In genomic region chr5:64958991-64959842, GRCm38 (mm10) we compare ENCODE assay signal across 9 mouse cellular contexts. TPM values are rescaled to one million over a fixed set of nuclear protein-coding genes. Genes with fewer than 3 reads are reported as not detected.
A peak's percentile ranks its signal among the peaks of the same experiment; 100 is the strongest.
DNase-seq lines count a peak whose midpoint lies in the region; ATAC-seq and TF ChIP-seq lines count a peak whose summit lies in the region.
"Had no signal": no experiment of that assay in that cellular context is flagged by ENCODE, and none has a peak within 500 bp of the region (broad histone marks: within the 10 kb centered on the region; RNA-seq: fewer than 3 reads in every experiment).

No protein-coding gene starts in this region.

- peak overlapping the region; percentile 57 for H3K4me3 ChIP-seq in erythroblast, embryonic 14.5 days (replicated peaks)
- no peak overlapping the region for H3K4me3 ChIP-seq in kidney, embryonic 15.5 days (replicated peaks)
- no peak overlapping the region for H3K4me3 ChIP-seq in intestine, postnatal 0 days (ENCODE audit: low read depth, low read length)
- H3K4me3 ChIP-seq in intestine, embryonic 15.5 days (replicated peaks), result no peak overlapping the region
- H3K4me3 ChIP-seq: liver, embryonic 13.5 days had no signal

- H3K27me3 ChIP-seq in erythroblast, embryonic 14.5 days (ENCODE audit: control insufficient read depth), result peaks cover 5% of the 10 kb centered on the region
- H3K27me3 ChIP-seq in kidney, embryonic 15.5 days, result no peaks in the 10 kb centered on the region
- no peaks in the 10 kb centered on the region for H3K27me3 ChIP-seq in intestine, postnatal 0 days (replicated peaks; ENCODE audit: control insufficient read depth, insufficient read depth, low read length)
- H3K27me3 ChIP-seq in intestine, embryonic 15.5 days (replicated peaks), result no peaks in the 10 kb centered on the region
- H3K27me3 ChIP-seq: liver, embryonic 13.5 days had no signal

- peak overlapping the region; percentile 36 for H3K4me2 ChIP-seq in kidney, embryonic 15.5 days
- no peak overlapping the region for H3K4me2 ChIP-seq in intestine, postnatal 0 days (replicated peaks; ENCODE audit: low read depth)
- no peak overlapping the region for H3K4me2 ChIP-seq in intestine, embryonic 15.5 days (replicated peaks)
- H3K4me2 ChIP-seq: liver, embryonic 13.5 days had no signal

- no peak overlapping the region for H3K9ac ChIP-seq in kidney, embryonic 15.5 days
- H3K9ac ChIP-seq in intestine, postnatal 0 days (ENCODE audit: low read depth, low read length), result no peak overlapping the region
- H3K9ac ChIP-seq in intestine, embryonic 15.5 days, result no peak overlapping the region
- H3K9ac ChIP-seq: liver, embryonic 13.5 days had no signal

- TF ChIP-seq CTCF in intestine, postnatal 0 days (IDR thresholded peaks at IDR 0.05; ENCODE audit: low read depth), result no peak

- H3K27ac ChIP-seq in kidney, embryonic 15.5 days, result peak overlapping the region; percentile 48; the same call in 1 of the 2 replicates
- no peak overlapping the region for H3K27ac ChIP-seq in intestine, postnatal 0 days (ENCODE audit: low read depth, low read length)
- no peak overlapping the region for H3K27ac ChIP-seq in intestine, embryonic 15.5 days
- H3K27ac ChIP-seq: liver, embryonic 13.5 days had no signal

- no peaks in the 10 kb centered on the region for H3K36me3 ChIP-seq in erythroblast, embryonic 14.5 days (ENCODE audit: control insufficient read depth)
- H3K36me3 ChIP-seq in kidney, embryonic 15.5 days, result no peaks in the 10 kb centered on the region
- no peaks in the 10 kb centered on the region for H3K36me3 ChIP-seq in intestine, postnatal 0 days (ENCODE audit: control insufficient read depth, insufficient read depth)
- no peaks in the 10 kb centered on the region for H3K36me3 ChIP-seq in intestine, embryonic 15.5 days
- H3K36me3 ChIP-seq: liver, embryonic 13.5 days had no signal

- ATAC-seq in erythroblast, adult 5-6 weeks (replicated peaks; ENCODE audit: low FRiP score, poor library complexity, severe bottlenecking), result no peak
- ATAC-seq in kidney, embryonic 15.5 days (replicated peaks; ENCODE audit: low FRiP score), result no peak
- ATAC-seq in megakaryocyte-erythroid progenitor cell, adult 5-6 weeks (replicated peaks; ENCODE audit: low FRiP score, low TSS enrichment, poor library complexity, severe bottlenecking), result 0 out of 2 replicates have a peak, but pooled peaks have one; percentile 28
- ATAC-seq in intestine, postnatal 0 days, result no peak
- no peak for ATAC-seq in intestine, embryonic 15.5 days

- WGBS in kidney, embryonic 15.5 days, result 76% methylated on average over 22 of the region's 22 CpGs
- WGBS in intestine, postnatal 0 days, result 73% methylated on average over 22 of the region's 22 CpGs
- WGBS in intestine, embryonic 15.5 days, result 77% methylated on average over 22 of the region's 22 CpGs

- intact Hi-C loops in gastrocnemius, postnatal 36 days (cut with DNase I), result no loop called here

- H3K4me1 ChIP-seq in erythroblast, embryonic 14.5 days (ENCODE audit: control insufficient read depth), result peaks cover 2% of the 10 kb centered on the region; the same call in 1 of the 2 replicates
- no peaks in the 10 kb centered on the region for H3K4me1 ChIP-seq in kidney, embryonic 15.5 days
- H3K4me1 ChIP-seq in intestine, postnatal 0 days (replicated peaks; ENCODE audit: control insufficient read depth, insufficient read depth, low read length), result no peaks in the 10 kb centered on the region
- no peaks in the 10 kb centered on the region for H3K4me1 ChIP-seq in intestine, embryonic 15.5 days (replicated peaks)
- H3K4me1 ChIP-seq: liver, embryonic 13.5 days had no signal

- DNase-seq in CD8-positive naive resting alpha-beta T cell, adult 2 months (ENCODE audit: low read depth in 2 of 2, low spot score in 2 of 2), result peak; percentile 31 to 57
- no peak for DNase-seq in gastrocnemius, postnatal 36 days
- DNase-seq: liver, embryonic 13.5 days had no signal

- H3K9me3 ChIP-seq in erythroblast, embryonic 14.5 days (ENCODE audit: control insufficient read depth, low read length), result no peaks in the 10 kb centered on the region
- H3K9me3 ChIP-seq in kidney, embryonic 15.5 days (replicated peaks), result no peaks in the 10 kb centered on the region
- H3K9me3 ChIP-seq in intestine, postnatal 0 days (ENCODE audit: control insufficient read depth), result no peaks in the 10 kb centered on the region
- H3K9me3 ChIP-seq in intestine, embryonic 15.5 days, result no peaks in the 10 kb centered on the region
- H3K9me3 ChIP-seq: liver, embryonic 13.5 days had no signal

RNA-seq across cellular contexts. Expression of gene Tlr6, which starts 0.7 kb away (rescaled TPM):
- polyA plus RNA-seq in erythroblast, embryonic 14.5 days (2012), result not detected in 2 replicates
- total RNA-seq in erythroblast, adult 5-6 weeks (2015; ENCODE audit: low replicate concordance), result 1.9 and 2.1 TPM in 2 replicates
- total RNA-seq in erythroblast, adult 5-6 weeks (2017; ENCODE audit: low replicate concordance), result 1.1 TPM in 2 replicates
- 0.60 and 0.93 TPM in 2 replicates for polyA plus RNA-seq in kidney, embryonic 15.5 days (2015; fragmentation: Nextera tagmentation; extraction: Ambion mirVana)
- 0.48 and 0.57 TPM in 2 replicates for total RNA-seq in megakaryocyte-erythroid progenitor cell, adult 5-6 weeks (2014; fragmentation: Nextera tagmentation)
- total RNA-seq in megakaryocyte-erythroid progenitor cell, adult 5-6 weeks (2017), result 0.52 and 1.2 TPM in 2 replicates
- 0.27 and 0.43 TPM in 2 replicates for polyA plus RNA-seq in intestine, postnatal 0 days (2015; fragmentation: Nextera tagmentation; extraction: Ambion mirVana)
- 0.42 and 0.59 TPM in 2 replicates for polyA plus RNA-seq in intestine, embryonic 15.5 days (2015; fragmentation: Nextera tagmentation; extraction: Ambion mirVana)
- 1 to 10 TPM; 1.0 TPM for total RNA-seq in gastrocnemius, postnatal 36 days (2021)

RNA-seq across cellular contexts. Expression of gene Fam114a1, which starts 10.7 kb away (rescaled TPM):
- not detected in 2 replicates for polyA plus RNA-seq in erythroblast, embryonic 14.5 days (2012)
- 0.77 and 1.3 TPM in 2 replicates for total RNA-seq in erythroblast, adult 5-6 weeks (2015; ENCODE audit: low replicate concordance)
- 0.34 and 2.8 TPM in 2 replicates for total RNA-seq in erythroblast, adult 5-6 weeks (2017; ENCODE audit: low replicate concordance)
- polyA plus RNA-seq in kidney, embryonic 15.5 days (2015; fragmentation: Nextera tagmentation; extraction: Ambion mirVana), result 39.3 and 41.4 TPM in 2 replicates
- total RNA-seq in megakaryocyte-erythroid progenitor cell, adult 5-6 weeks (2014; fragmentation: Nextera tagmentation), result 0.20 TPM in 1 of 2 replicates, not detected in the other
- 0.08 and 0.09 TPM in 2 replicates for total RNA-seq in megakaryocyte-erythroid progenitor cell, adult 5-6 weeks (2017)
- polyA plus RNA-seq in intestine, postnatal 0 days (2015; fragmentation: Nextera tagmentation; extraction: Ambion mirVana), result 30.5 and 31.8 TPM in 2 replicates
- 38.2 and 40.2 TPM in 2 replicates for polyA plus RNA-seq in intestine, embryonic 15.5 days (2015; fragmentation: Nextera tagmentation; extraction: Ambion mirVana)
- 10 to 100 TPM; 10.0 to 12.4 TPM for total RNA-seq in gastrocnemius, postnatal 36 days (2021)

RNA-seq across cellular contexts. Expression of gene Tlr1, which starts 25.9 kb away (rescaled TPM):
- not detected in 2 replicates for polyA plus RNA-seq in erythroblast, embryonic 14.5 days (2012)
- 0.19 and 2.9 TPM in 2 replicates for total RNA-seq in erythroblast, adult 5-6 weeks (2015; ENCODE audit: low replicate concordance)
- total RNA-seq in erythroblast, adult 5-6 weeks (2017; ENCODE audit: low replicate concordance), result 1.4 and 1.9 TPM in 2 replicates
- 0.65 and 1.0 TPM in 2 replicates for polyA plus RNA-seq in kidney, embryonic 15.5 days (2015; fragmentation: Nextera tagmentation; extraction: Ambion mirVana)
- total RNA-seq in megakaryocyte-erythroid progenitor cell, adult 5-6 weeks (2014; fragmentation: Nextera tagmentation), result 0.92 TPM in 1 of 2 replicates, not detected in the other
- not detected in 2 replicates for total RNA-seq in megakaryocyte-erythroid progenitor cell, adult 5-6 weeks (2017)
- polyA plus RNA-seq in intestine, postnatal 0 days (2015; fragmentation: Nextera tagmentation; extraction: Ambion mirVana), result 1.0 and 1.6 TPM in 2 replicates
- 1.0 and 1.3 TPM in 2 replicates for polyA plus RNA-seq in intestine, embryonic 15.5 days (2015; fragmentation: Nextera tagmentation; extraction: Ambion mirVana)
- under 1 TPM; 0.10 to 0.15 TPM for total RNA-seq in gastrocnemius, postnatal 36 days (2021)

Comparison
In these comparisons a context has a peak if more than half of its experiments do, and no peak if none do; other contexts are left out.
1. DNase-seq: peak in CD8-positive naive resting alpha-beta T cell, adult 2 months (2 of 2); none in gastrocnemius, postnatal 36 days (0 of 2).
2. RNA of gene Fam114a1, which starts 10.7 kb away (polyA plus RNA-seq): 39.3 to 41.4 TPM in kidney, embryonic 15.5 days, 38.2 to 40.2 TPM in intestine, embryonic 15.5 days and 30.5 to 31.8 TPM in intestine, postnatal 0 days; not detected in erythroblast, embryonic 14.5 days; every median in the first group is over 10 times any median in the second.